Mouse (Mus musculus): Measurements from ENCODE around the gene Nol4l.

DNA sequence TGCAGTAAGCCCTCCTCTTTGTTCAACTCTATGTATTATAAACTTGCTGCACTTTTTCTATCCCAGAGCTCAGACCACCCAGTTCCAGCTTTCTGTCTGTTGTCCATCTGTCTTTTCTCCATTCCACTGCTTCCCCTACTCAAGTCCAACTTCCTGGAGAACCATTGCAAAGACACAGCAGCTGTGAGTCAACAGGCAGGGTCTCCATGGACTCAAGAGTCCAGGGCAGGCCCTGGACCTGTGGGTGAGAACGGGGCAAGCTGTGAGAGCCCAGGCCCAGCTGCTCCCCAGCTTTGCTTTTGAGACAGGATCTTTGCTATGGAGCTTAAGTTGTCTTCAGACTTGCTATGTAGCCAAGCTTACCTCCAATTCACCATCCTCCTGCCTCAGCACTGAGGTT, 99.2 kb downstream of the Nol4l start:
- TF ChIP-seq CTCF (IDR thresholded peaks at IDR 0.05; ENCODE audit: extremely low read depth, insufficient read length, insufficient replicate concordance, low read depth, low read length) (no peak), POLR2A (IDR thresholded peaks at IDR 0.05; ENCODE audit: low read depth, low read length) (no peak)

All from small intestine, adult 2 months (tissue).